Mouse (Mus musculus) stomach, postnatal 0 days (tissue): ENCODE measurements at regions not wholly inside any gene's neighbourhood (a gene's known extent, or its start where the extent isn't known, plus 50 kb on each side); places are given as distances from the start of the nearest gene placed in this dataset.

Source experiments
- CTCF ChIP-seq: IDR thresholded peaks from 2 replicates; pipeline ENCODE4 v1.5.1; 2016; ENCODE audit warnings: antibody characterized with exemption, low read depth, mild to moderate bottlenecking, moderate library complexity
- EP300 ChIP-seq: optimal IDR thresholded peaks from 2 replicates; pipeline ENCODE3; 2016; ENCODE audit warnings: antibody characterized with exemption

DNA sequence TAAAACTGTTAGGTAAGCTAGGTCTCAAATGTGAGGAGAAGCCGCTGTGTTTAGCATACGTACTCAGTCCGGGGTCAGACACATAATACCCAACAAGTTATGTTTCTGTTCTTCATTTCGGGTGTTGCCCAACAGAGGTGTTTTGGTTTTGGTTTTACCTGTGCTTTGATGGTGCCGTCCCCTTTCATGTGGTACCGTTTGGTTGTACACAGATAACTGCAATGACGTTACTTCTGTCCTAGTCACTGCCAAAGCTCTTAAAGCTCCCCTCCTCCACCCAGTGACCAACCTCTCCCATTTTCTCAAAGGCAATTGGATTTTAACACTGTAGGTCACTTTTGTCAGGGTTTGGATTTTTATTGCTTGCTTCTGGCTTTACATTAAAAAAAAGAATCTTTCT is 102.1 kb upstream of the Rap1b start:
- no peak for TF ChIP-seq CTCF
- TF ChIP-seq EP300: no peak
